Mouse (Mus musculus) retina, postnatal 7 days (tissue): ENCODE measurements around the gene Selenop.

Experiments
- DNase-seq: peaks from one replicate; pipeline ENCODE4 v3.0.0-alpha.2; 2012; ENCODE audit warnings: low read depth, low spot score

The Selenop gene

GRCm38 (mm10) chr15:3270646-3271077 is 2.3 kb downstream of the Selenop start:
- DNase-seq = no peak

- DNase-seq = no peak
Measured at GRCm38 (mm10) chr15:3271216-3271615, 2.9 kb downstream of the Selenop start.

- DNase-seq = no peak
Measured at GRCm38 (mm10) chr15:3273191-3273590, 4.8 kb downstream of the Selenop start.

GRCm38 (mm10) chr15:3277391-3277790 is 9.0 kb downstream of the Selenop start:
- no peak for DNase-seq

- DNase-seq = no peak
Measured at GRCm38 (mm10) chr15:3279242-3279641, 10.9 kb downstream of the Selenop start.

GRCm38 (mm10) chr15:3281216-3281615 is 12.9 kb downstream of the Selenop start:
- DNase-seq = no peak

- DNase-seq = no peak
Measured at GRCm38 (mm10) chr15:3281737-3282136, 13.4 kb downstream of the Selenop start.

- no peak for DNase-seq
Measured at GRCm38 (mm10) chr15:3286032-3286431, 17.7 kb downstream of the Selenop start.

GRCm38 (mm10) chr15:3290435-3290834 is 22.1 kb downstream of the Selenop start:
- no peak for DNase-seq

GRCm38 (mm10) chr15:3293477-3293876 is 25.1 kb downstream of the Selenop start:
- DNase-seq = no peak

- no peak for DNase-seq
Measured at GRCm38 (mm10) chr15:3295986-3296385, 27.6 kb downstream of the Selenop start.

GRCm38 (mm10) chr15:3297615-3298014 is 29.3 kb downstream of the Selenop start:
- no peak for DNase-seq

- no peak for DNase-seq
Measured at GRCm38 (mm10) chr15:3300361-3301100, 32.2 kb downstream of the Selenop start.

GRCm38 (mm10) chr15:3303426-3303825 is 35.1 kb downstream of the Selenop start, which contains the start of gene Ccdc152:
Gene Ccdc152, minus strand, starts transcription at chr15:3303526.
- no peak for DNase-seq

- no peak for DNase-seq
Measured at GRCm38 (mm10) chr15:3309856-3310255, 41.5 kb downstream of the Selenop start.

- DNase-seq = no peak
Measured at GRCm38 (mm10) chr15:3312937-3313336, 44.6 kb downstream of the Selenop start.

GRCm38 (mm10) chr15:3316617-3317016 is 48.3 kb downstream of the Selenop start:
- no peak for DNase-seq

- DNase-seq = no peak
Measured at GRCm38 (mm10) chr15:3319929-3320328, 51.6 kb downstream of the Selenop start.

GRCm38 (mm10) chr15:3323041-3323440 is 54.7 kb downstream of the Selenop start:
- DNase-seq = no peak
